Mouse (Mus musculus): ENCODE measurements around the gene Adgrf5. TPM values are rescaled to one million over a fixed set of nuclear protein-coding genes. Genes with fewer than 3 reads are reported as not detected.
"Not testable (repeated sequence)": the region's sequence is repeated elsewhere in the genome, so short reads cannot be mapped to it uniquely, and the experiment has no call there.

The Adgrf5 gene
- polyA plus RNA-seq, 1 experiment: 56.0 TPM

- DNase-seq (ENCODE audit: low read depth): no peak
Measured at GRCm38 (mm10) chr17:43460245-43461181, 100.3 kb downstream of the Adgrf5 start.

DNA sequence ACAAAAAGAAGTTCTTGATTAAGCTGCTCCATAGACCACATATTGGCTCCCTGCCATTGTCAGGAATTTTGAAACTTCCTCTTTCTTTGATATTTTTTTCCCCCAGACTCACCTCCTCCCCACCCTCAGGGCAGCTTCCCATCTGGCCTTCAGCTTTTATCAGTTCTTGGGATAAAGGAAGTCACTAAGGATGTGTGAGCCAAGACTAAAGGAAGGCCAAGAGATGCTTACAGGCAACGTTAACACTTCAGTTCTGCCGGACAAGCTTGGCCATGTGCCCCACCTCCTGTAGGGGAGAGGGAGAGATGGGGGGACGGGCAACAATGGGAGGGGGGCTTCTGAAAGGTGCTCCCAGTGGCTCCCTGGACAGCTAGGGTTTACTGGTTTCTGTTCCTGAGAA lies 109.8 kb downstream of the Adgrf5 start:
- no peak for DNase-seq (ENCODE audit: low read depth)

GRCm38 (mm10) chr17:43472558-43472957 lies 112.3 kb downstream of the Adgrf5 start:
- no peak for DNase-seq (ENCODE audit: low read depth)

- DNase-seq (ENCODE audit: low read depth): no peak
Measured at GRCm38 (mm10) chr17:43474775-43475174, 114.5 kb downstream of the Adgrf5 start.

DNA sequence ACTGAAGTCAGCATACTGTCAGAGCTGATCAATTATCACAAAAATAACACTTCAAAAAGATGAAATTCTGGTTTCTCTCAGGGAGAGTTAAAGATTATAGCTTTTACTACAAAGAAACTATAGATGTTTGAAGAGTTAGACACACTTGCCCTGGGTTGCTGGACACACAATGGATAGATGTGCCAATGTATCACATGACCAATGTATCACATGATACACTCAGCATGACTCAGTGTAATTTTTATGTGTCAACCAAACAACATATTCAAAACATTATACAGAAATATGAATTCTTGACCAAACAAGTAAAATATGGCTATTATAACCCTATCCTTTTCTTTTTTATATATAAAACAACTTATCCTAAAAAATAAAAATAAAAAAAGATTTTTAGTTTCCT lies 117.4 kb downstream of the Adgrf5 start:
- DNase-seq (ENCODE audit: low read depth): no peak

GRCm38 (mm10) chr17:43485982-43486381 lies 125.7 kb downstream of the Adgrf5 start:
- no peak for DNase-seq (ENCODE audit: low read depth)

DNA sequence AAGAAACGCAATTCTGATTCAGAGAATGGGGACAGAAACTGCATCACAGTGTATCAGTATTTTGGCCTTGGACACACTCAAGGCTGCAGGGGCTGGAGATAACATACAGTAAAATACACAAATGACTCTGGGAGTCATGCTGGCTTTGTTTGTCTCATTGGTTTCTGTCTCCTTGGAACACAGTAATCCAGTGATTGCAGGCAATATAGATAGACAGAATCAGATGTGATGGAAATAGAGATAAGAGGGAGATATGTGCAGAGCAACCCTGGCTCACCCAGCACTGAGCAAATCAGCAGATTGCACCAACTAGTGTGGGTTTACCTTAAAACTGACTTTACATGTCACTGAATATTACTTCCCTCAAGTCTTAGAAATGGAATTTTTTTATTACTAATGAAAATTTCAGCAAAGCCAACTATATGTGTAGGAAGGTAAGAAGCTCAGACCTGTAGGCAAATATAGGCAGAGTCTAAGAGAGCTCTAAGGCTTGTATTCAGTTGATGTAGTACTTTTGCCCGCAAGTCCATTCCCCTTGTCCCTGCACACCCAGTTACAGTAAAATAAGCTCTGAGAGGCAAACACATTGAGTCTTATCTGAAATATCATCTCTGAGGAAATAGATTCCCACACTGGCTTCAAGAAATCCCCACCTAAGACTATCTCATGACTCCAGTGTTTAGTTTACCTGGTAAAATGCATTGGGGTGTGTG lies 128.3 kb downstream of the Adgrf5 start:
- DNase-seq (ENCODE audit: low read depth): no peak

- DNase-seq (ENCODE audit: low read depth): not testable (repeated sequence)
Measured at GRCm38 (mm10) chr17:43490371-43490770, 130.1 kb downstream of the Adgrf5 start.

DNA sequence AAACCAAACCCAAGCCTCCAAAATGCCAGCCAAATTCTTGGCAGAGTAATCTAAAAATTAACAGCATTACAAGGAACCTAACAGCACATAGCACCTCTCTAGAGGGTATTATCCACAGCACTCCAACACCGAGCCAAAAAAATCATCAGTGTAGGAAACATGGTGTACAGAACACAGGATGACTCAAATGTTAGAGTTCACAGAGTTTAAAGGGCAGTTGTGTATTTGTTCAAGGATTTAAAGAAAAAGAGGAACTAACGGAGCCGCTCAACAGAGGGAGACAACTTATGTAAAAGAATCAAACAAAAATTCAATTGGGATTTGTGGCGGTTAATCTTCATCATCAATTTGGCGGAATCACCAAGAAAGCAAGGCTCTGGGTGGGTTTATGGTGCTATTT lies 135.3 kb downstream of the Adgrf5 start:
- DNase-seq (ENCODE audit: low read depth): no peak

GRCm38 (mm10) chr17:43497521-43497920 lies 137.3 kb downstream of the Adgrf5 start:
- no peak for DNase-seq (ENCODE audit: low read depth)

- DNase-seq (ENCODE audit: low read depth): no peak
Measured at GRCm38 (mm10) chr17:43500513-43500912, 140.3 kb downstream of the Adgrf5 start.

DNA sequence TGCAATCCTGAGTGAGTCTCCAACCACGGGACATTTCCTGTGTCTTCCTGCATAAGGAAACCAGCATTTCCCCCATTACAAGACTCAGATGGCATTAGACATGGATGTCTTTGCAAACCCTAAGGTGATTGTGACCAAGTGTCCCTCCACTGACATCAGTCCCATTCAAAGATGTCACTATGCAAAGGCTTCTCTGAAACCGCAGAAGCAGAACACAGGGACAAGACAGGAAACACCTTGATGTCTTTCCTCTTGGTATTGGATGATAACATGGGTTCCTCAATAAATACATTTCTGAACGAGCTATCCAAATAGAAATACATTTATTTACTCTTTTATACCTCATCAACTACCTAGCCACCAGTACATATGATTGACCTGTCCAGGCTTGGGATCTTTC lies 141.0 kb downstream of the Adgrf5 start:
- no peak for DNase-seq (ENCODE audit: low read depth)

GRCm38 (mm10) chr17:43501631-43502030 lies 141.4 kb downstream of the Adgrf5 start:
- DNase-seq (ENCODE audit: low read depth): no peak

DNA sequence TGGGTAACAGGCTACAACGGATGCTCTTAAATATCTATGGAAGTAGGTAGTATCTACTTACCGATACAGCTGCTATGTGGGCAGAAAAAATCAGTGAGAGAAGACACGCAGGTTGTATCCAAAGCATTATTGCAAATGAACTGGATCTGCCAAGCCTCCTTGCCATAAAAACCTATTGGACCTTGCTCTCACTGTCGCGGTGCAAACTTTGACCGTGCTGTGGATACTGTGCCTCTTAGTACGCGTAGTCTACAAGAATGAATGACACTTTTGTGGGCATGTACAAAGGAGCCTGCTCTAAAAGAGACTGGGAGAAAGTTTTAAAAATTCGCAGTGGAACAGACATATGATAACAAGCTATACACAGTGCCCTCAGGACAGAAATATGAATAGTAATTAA lies 142.3 kb downstream of the Adgrf5 start, which contains the start of gene Mep1a:
Gene Mep1a (minus strand): TSS at position 221 of the 400 bp plus-strand sequence.
- DNase-seq (ENCODE audit: low read depth): no peak

GRCm38 (mm10) chr17:43503861-43504593 lies 143.8 kb downstream of the Adgrf5 start:
- DNase-seq (ENCODE audit: low read depth): no peak

GRCm38 (mm10) chr17:43504594-43504934 lies 144.3 kb downstream of the Adgrf5 start:
- no peak for DNase-seq (ENCODE audit: low read depth)

Other genes starting within 250 kb of the Adgrf5 start
- 0.24 and 1.9 TPM in 2 replicates for gene Adgrf1, start 90.1 kb upstream of the Adgrf5 start, polyA plus RNA-seq (2012; rRNA removed)
- gene Mep1a, start 142.4 kb downstream of the Adgrf5 start, polyA plus RNA-seq (2012; rRNA removed): 2.5 and 5.3 TPM in 2 replicates
- 0.96 and 1.2 TPM in 2 replicates for gene Ankrd66, start 183.2 kb downstream of the Adgrf5 start, polyA plus RNA-seq (2012; rRNA removed)
- gene Pla2g7, start 207.6 kb downstream of the Adgrf5 start, polyA plus RNA-seq (2012; rRNA removed): 33.6 and 49.6 TPM in 2 replicates